Mouse (Mus musculus) olfactory bulb, adult 2 months (tissue): ENCODE data around the gene Prss2. TPM values are rescaled to one million over a fixed set of nuclear protein-coding genes. Genes with fewer than 3 reads are reported as not detected.

Source experiments
- H3K27ac ChIP-seq: fragments of 200-500 bp; 2 replicates; pipeline ENCODE4 v1.5.1; 2012; ENCODE audit warnings: low read depth, low read length; ENCODE audit not compliant: insufficient read depth
- H3K4me1 ChIP-seq: fragments of 200-500 bp; 2 replicates; pipeline ENCODE4 v1.6.1; 2012; ENCODE audit warnings: low read length; ENCODE audit not compliant: control insufficient read depth, insufficient read depth
- H3K4me3 ChIP-seq: fragments of 200-500 bp; 2 replicates; pipeline ENCODE4 v1.5.1; 2012; ENCODE audit warnings: mild to moderate bottlenecking, low read depth, low read length, moderate library complexity; ENCODE audit not compliant: insufficient read depth
- CTCF ChIP-seq: fragments of 200-500 bp; IDR thresholded peaks from 2 replicates; pipeline ENCODE4 v1.5.1; 2012; ENCODE audit warnings: low read depth, mild to moderate bottlenecking, low read length, moderate library complexity; ENCODE audit not compliant: insufficient read depth
- POLR2A ChIP-seq: fragments of 200-500 bp; IDR thresholded peaks from 2 replicates; pipeline ENCODE4 v1.6.1; 2012; ENCODE audit warnings: mild to moderate bottlenecking, low read depth, low read length, moderate library complexity; ENCODE audit not compliant: insufficient read depth
- WGBS: fragments of 180-500 bp; shearing (Covaris S2); methylation state at CpG from one replicate; pipeline ENCODE4 v1.1.7; 2018; 5-methylcytosine and 5-hydroxymethylcytosine counted together
- polyA plus RNA-seq: library from polyadenylated mRNA; stranded (reverse); fragments of >200 nt; gene quantifications from 2 replicates; pipeline ENCODE4 v1.2.4, GENCODE M21; 2012; ENCODE audit warnings: low replicate concordance; ENCODE audit not compliant: missing spikeins, insufficient read depth, insufficient read length

Prss2 gene
- polyA plus RNA-seq, 1 experiment: not detected

DNA sequence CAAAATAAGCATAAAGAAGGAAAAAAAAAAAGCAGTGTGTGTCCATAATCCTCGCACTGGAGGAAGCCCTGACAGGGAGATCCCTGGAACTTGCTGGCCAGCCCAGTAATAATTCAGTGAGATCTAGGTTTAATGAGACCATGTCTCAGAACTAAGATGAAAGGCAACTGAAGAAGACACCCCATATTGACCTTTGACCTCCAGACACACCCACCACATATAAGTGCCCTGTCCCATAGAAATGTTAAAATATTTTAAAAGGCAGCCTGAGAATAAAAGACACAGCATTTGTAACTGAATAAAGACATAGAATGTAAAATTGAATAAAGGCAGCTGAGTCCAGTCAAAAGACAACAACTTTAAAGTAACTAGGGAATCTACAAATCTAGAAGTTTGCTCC is 43.7 kb downstream of the Prss2 start:
- 95% methylated on average over 1 of the region's 1 CpGs for WGBS
- H3K27ac ChIP-seq: no peak overlapping the region
- TF ChIP-seq CTCF (no peak), POLR2A (no peak)

GRCm38 (mm10) chr6:41566965-41567364 is 45.4 kb downstream of the Prss2 start:
- Histone ChIP-seq H3K4me1 (no peaks in the 10 kb centered on the region), H3K4me3 (no peak overlapping the region), H3K27ac (no peak overlapping the region)
- 91% methylated on average over 4 of the region's 4 CpGs for WGBS
- TF ChIP-seq POLR2A (no peak), CTCF (no peak)

More for the DNA sequence above, 43.7 kb downstream of the Prss2 start:
- no peaks in the 10 kb centered on the region for H3K4me1 ChIP-seq
- H3K4me3 ChIP-seq: no peak overlapping the region

DNA sequence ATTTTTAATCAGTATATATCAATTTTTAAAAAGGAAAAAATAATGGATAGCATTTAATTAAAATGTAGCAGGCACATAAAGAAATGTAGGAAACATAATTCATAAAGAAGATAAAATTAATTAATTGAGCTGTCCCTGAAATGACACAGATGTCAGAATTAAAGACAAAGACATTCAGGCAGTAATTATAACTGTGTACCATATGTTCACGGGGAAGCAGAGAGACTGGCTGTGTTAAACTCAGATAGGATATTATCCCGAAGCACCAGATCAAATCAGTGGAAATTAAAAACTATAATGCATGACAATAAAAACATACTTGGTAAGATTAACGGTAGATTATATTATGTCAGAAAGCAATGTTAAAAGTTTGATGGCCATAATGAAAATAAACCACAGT is 47.5 kb downstream of the Prss2 start:
- H3K4me1 ChIP-seq: no peaks in the 10 kb centered on the region
- no peak overlapping the region for H3K4me3 ChIP-seq
- WGBS: 79% methylated on average over 3 of the region's 3 CpGs
- H3K27ac ChIP-seq: no peak overlapping the region
- no peak for TF ChIP-seq POLR2A

Other genes with a start within 250 kb of the Prss2 start
- not detected in 2 replicates for gene Try4, start 219.5 kb upstream of the Prss2 start, polyA plus RNA-seq
- not detected in 2 replicates for gene Try5, start 204.9 kb upstream of the Prss2 start, polyA plus RNA-seq
- not detected in 2 replicates for gene Try10, start 167.7 kb upstream of the Prss2 start, polyA plus RNA-seq
- not detected in 2 replicates for gene Prss3, start 144.1 kb upstream of the Prss2 start, polyA plus RNA-seq
- not detected in 2 replicates for gene Gm5771, start 129.4 kb upstream of the Prss2 start, polyA plus RNA-seq
- gene Gm10334, start 75.6 kb upstream of the Prss2 start, polyA plus RNA-seq: not detected in 2 replicates
- gene Prss1, start 62.9 kb upstream of the Prss2 start, polyA plus RNA-seq: not detected in 2 replicates
- not detected in 2 replicates for gene Ephb6, start 83.7 kb downstream of the Prss2 start, polyA plus RNA-seq
- gene Trpv6, start 114.6 kb downstream of the Prss2 start, polyA plus RNA-seq: not detected in 2 replicates
- gene Trpv5, start 159.0 kb downstream of the Prss2 start, polyA plus RNA-seq: not detected in 2 replicates
- not detected in 2 replicates for gene Llcfc1, start 162.6 kb downstream of the Prss2 start, polyA plus RNA-seq
- gene Kel, start 182.6 kb downstream of the Prss2 start, polyA plus RNA-seq: not detected in 2 replicates